Mouse (Mus musculus): ENCODE measurements around the gene Gm11756. TPM values are rescaled to one million over a fixed set of nuclear protein-coding genes. Genes with fewer than 3 reads are reported as not detected.
"Not testable (repeated sequence)": the region's sequence is repeated elsewhere in the genome, so short reads cannot be mapped to it uniquely, and the experiment has no call there.

Gm11756 gene
- total RNA-seq (2021), result not detected
- long read RNA-seq, result 0 reads

DNA sequence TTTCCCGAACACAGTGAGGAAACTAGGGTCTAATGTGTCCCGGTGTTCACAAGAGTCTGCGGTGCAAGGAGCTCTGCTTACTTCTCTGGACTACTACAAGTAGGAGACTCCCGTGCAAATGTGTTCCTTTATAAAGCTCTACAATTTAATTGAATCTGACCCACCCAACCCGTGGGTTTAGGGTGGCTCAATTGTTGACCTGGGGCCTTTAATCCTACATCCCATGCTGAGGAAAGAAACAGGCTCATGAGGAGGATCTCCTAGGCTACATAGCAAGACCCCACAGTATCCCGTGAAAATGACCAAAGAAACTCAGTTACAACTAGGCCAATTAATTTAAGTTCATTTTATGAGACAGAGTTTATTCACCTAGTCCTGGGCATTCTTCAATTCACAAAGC is at the start of gene Gm11756:
TSS of gene Gm11756 (minus strand) at position 101 of the 400 bp plus-strand sequence.
- not testable (repeated sequence) for DNase-seq (ENCODE audit: low spot score in 2 of 2)

DNA sequence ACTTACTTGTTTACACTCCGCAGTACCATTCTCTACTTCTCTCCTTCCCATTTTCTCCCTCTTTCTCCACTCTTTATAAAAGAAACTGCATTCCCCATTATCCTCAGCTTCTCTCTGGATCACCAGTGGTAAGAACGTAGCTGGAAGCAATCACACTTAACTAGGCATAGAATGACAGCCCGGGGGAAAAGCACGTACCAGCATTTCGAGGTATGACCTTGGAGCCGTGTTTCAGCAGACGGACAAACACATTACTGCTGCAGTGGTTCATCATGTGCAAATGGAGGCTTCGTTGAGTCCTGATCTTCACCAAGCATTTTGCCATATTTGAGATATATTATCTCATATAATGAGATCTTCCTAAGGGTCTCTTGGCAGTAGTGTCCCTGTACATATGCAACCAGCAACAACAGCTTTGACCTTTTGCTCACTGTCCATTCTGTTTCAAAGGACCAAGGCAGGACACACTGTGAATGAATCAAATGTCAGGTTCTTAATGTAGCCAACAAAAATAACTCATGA is 29.9 kb upstream of the Gm11756 start, which contains the start of gene 2310002L09Rik:
TSS of gene 2310002L09Rik (minus strand) at position 472 of the 522 bp plus-strand sequence.
- no peak for DNase-seq (ENCODE audit: low spot score in 2 of 2)

- DNase-seq (ENCODE audit: low spot score in 2 of 2), result not testable (repeated sequence)
These were observed 14.7 kb downstream of the Gm11756 start, which contains the start of gene Gm13871 for GRCm38 (mm10) chr4:73905853-73906252. TSS of gene Gm13871 (minus strand) at chr4:73905953.

DNA sequence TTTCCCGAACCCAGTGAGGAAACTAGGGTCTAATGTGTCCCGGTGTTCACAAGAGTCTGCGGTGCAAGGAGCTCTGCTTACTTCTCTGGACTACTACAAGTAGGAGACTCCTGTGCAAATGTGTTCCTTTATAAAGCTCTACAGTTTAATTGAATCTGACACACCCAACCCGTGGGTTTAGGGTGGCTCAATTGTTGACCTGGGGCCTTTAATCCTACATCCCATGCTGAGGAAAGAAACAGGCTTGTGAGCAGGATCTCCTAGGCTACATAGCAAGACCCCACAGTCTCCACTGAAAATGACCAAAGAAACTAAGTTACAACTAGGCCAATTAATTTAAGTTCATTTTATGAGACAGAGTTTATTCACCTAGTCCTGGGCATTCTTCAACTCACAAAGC is 29.5 kb downstream of the Gm11756 start, which contains the start of gene Gm11757:
TSS of gene Gm11757 (minus strand) at position 101 of the 400 bp plus-strand sequence.
- DNase-seq (ENCODE audit: low spot score in 2 of 2), result not testable (repeated sequence)

GRCm38 (mm10) chr4:73876166-73876565 is 44.4 kb downstream of the Gm11756 start, which contains the start of gene Gm11758:
TSS of gene Gm11758 (minus strand) at chr4:73876266.
- DNase-seq (ENCODE audit: low spot score in 2 of 2), result not testable (repeated sequence)

Other genes with a start within 250 kb of the Gm11756 start
- not detected for gene Gm428, start 237.2 kb downstream of the Gm11756 start, total RNA-seq (2021)
- gene Rasef, start 129.8 kb downstream of the Gm11756 start, total RNA-seq (2021), result 1 to 10 TPM in 1 of 2 experiments, under 1 TPM in 1; 0.58 to 1.1 TPM
- gene Gm11758, start 44.5 kb downstream of the Gm11756 start, total RNA-seq (2021), result not detected
- not detected for gene Gm11757, start 29.6 kb downstream of the Gm11756 start, total RNA-seq (2021)
- gene Gm13871, start 14.8 kb downstream of the Gm11756 start, total RNA-seq (2021), result not detected
- gene 2310002L09Rik, start 30.1 kb upstream of the Gm11756 start, total RNA-seq (2021), result not detected
- gene Frmd3, start 92.7 kb upstream of the Gm11756 start, total RNA-seq (2021), result 10 to 100 TPM; 16.3 to 17.1 TPM